12 mouse cellular contexts compared by ENCODE assay signal in genomic region chr3:12328380-12328779, GRCm38 (mm10).
"Had no signal": no experiment of that assay in that cellular context is flagged by ENCODE, and none has a peak within 500 bp of the region (broad histone marks: within the 10 kb centered on the region; RNA-seq: fewer than 3 reads in every experiment).

No protein-coding gene starts in this region.

- ATAC-seq: midbrain, embryonic 16.5 days had no signal

- H3K36me3 ChIP-seq: limb, embryonic 13.5 days; midbrain, embryonic 12.5 days; neural tube, embryonic 13.5 days had no signal

- DNase-seq: kidney, adult 9 months; kidney, postnatal 25 days; left cerebral cortex, postnatal 4 days; lung, adult 18-20 months; right cerebral cortex, adult 18-20 months; thymus, postnatal 14 days had no signal

- H3K4me2 ChIP-seq: limb, embryonic 13.5 days; midbrain, embryonic 12.5 days; neural tube, embryonic 13.5 days had no signal

- H3K9ac ChIP-seq: limb, embryonic 13.5 days; liver, embryonic 14.5 days; midbrain, embryonic 12.5 days; neural tube, embryonic 13.5 days had no signal

- H3K27ac ChIP-seq: limb, embryonic 13.5 days; liver, embryonic 14.5 days; midbrain, embryonic 12.5 days; neural tube, embryonic 13.5 days; stomach, postnatal 0 days had no signal

- H3K9me3 ChIP-seq: limb, embryonic 13.5 days; midbrain, embryonic 12.5 days; neural tube, embryonic 13.5 days had no signal

- H3K4me3 ChIP-seq: limb, embryonic 13.5 days; midbrain, embryonic 12.5 days; neural tube, embryonic 13.5 days had no signal

- H3K4me1 ChIP-seq: limb, embryonic 13.5 days; midbrain, embryonic 12.5 days; neural tube, embryonic 13.5 days had no signal

- H3K27me3 ChIP-seq: limb, embryonic 13.5 days; midbrain, embryonic 12.5 days; neural tube, embryonic 13.5 days had no signal
